10 mouse cellular contexts compared by ENCODE assay signal in the genomic region with DNA sequence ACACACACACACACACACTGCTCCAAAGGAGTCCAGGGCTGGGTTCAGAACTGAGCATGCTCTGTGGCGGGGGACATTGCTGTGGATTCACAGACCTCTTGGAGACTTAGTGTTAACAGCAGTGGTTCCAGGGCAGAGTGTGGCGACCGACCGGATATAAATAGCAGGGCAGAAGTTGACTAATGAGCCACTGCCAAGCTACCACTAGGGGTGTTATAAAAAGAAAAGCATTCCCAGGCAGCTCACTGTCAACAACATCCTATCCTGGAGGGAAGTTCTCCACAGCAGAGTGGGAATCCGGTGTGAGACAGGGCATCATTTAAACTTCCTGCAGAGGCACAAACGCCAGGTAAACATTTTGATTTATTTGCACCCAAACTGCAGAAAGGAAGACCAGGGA. TPM values are rescaled to one million over a fixed set of nuclear protein-coding genes. Genes with fewer than 3 reads are reported as not detected.
A peak's percentile ranks its signal among the peaks of the same experiment; 100 is the strongest.
DNase-seq lines count a peak whose midpoint lies in the region; ATAC-seq and TF ChIP-seq lines count a peak whose summit lies in the region.
"Had no signal": no experiment of that assay in that cellular context is flagged by ENCODE, and none has a peak within 500 bp of the region (broad histone marks: within the 10 kb centered on the region; RNA-seq: fewer than 3 reads in every experiment).

No protein-coding gene starts in this region.

- peaks cover 1 to 15% of the 10 kb centered on the region in 2 experiments for H3K4me1 ChIP-seq in CH12.LX (ENCODE audit: control insufficient read depth in 1 of 2, insufficient read depth in 2 of 2)
- peaks cover 38% of the 10 kb centered on the region for H3K4me1 ChIP-seq in heart, embryonic 12.5 days (replicated peaks)

- in situ Hi-C loops in CH12.LX (cut with MboI; ENCODE audit: low pct_ligation_motif_present, low pct_unique_long_range_greater_than_20kb, low sequenced_read_pairs), result no loop called here

- ATAC-seq in heart, embryonic 12.5 days (ENCODE audit: insufficient number of reproducible peaks, low FRiP score), result peak; percentile 61; the same call in 1 of the 2 replicates
- ATAC-seq: activated CD4-positive, CD25-positive, alpha-beta regulatory T cell, adult 4 months had no signal

- no peak overlapping the region for H3K4me2 ChIP-seq in CH12.LX (ENCODE audit: insufficient read depth, low read depth, poor library complexity, severe bottlenecking)
- H3K4me2 ChIP-seq in heart, embryonic 12.5 days, result peak overlapping the region; percentile 58

- H3K27me3 ChIP-seq in CH12.LX (replicated peaks), result peaks cover 15% of the 10 kb centered on the region
- peaks cover 2% of the 10 kb centered on the region; the same call in 1 of the 2 replicates for H3K27me3 ChIP-seq in heart, embryonic 12.5 days (replicated peaks)

- WGBS in heart, embryonic 12.5 days, result 17% methylated on average over 6 of the region's 6 CpGs

- H3K79me2 ChIP-seq in CH12.LX (replicated peaks; ENCODE audit: control insufficient read depth, extremely low read depth, insufficient read depth, poor library complexity, severe bottlenecking), result no peaks in the 10 kb centered on the region

- no peaks in the 10 kb centered on the region for H3K36me3 ChIP-seq in CH12.LX (replicated peaks in 1 of 2; ENCODE audit: control insufficient read depth in 1 of 2, insufficient read depth in 1 of 2, low read length in 1 of 2)
- no peaks in the 10 kb centered on the region for H3K36me3 ChIP-seq in heart, embryonic 12.5 days

- H3K9ac ChIP-seq in CH12.LX (ENCODE audit: insufficient read depth, low read depth), result no peak overlapping the region
- H3K9ac ChIP-seq in heart, embryonic 12.5 days, result no peak overlapping the region

- no peak for TF ChIP-seq EP300 in CH12.LX (IDR thresholded peaks at IDR 0.05; ENCODE audit: low read length)

- H3K4me3 ChIP-seq in CH12.LX (replicated peaks in 1 of 3; ENCODE audit: low read depth in 2 of 3, low read length in 2 of 3, poor library complexity in 1 of 3), result no peak overlapping the region
- peak overlapping the region; percentile 11; the same call in 1 of the 2 replicates for H3K4me3 ChIP-seq in heart, embryonic 12.5 days

- no peak for TF ChIP-seq POLR2A in CH12.LX (IDR thresholded peaks at IDR 0.05; ENCODE audit: low read depth, low read length)

- no peaks in the 10 kb centered on the region for H3K9me3 ChIP-seq in CH12.LX (replicated peaks; ENCODE audit: low read length)
- H3K9me3 ChIP-seq in heart, embryonic 12.5 days (replicated peaks), result no peaks in the 10 kb centered on the region

- peak; percentile 36 for DNase-seq in embryo, embryonic 10 days (ENCODE audit: low spot score)
- no peak for DNase-seq in embryo, embryonic 11 days
- DNase-seq in CH12.LX (ENCODE audit: extremely low read depth), result no peak
- peak; percentile 31 to 62 for DNase-seq in kidney, postnatal 4 days
- no peak for DNase-seq in c-Kit-positive CD71-positive TER-119-positive erythroid progenitor cells, embryonic 14.5 days (ENCODE audit: low spot score)
- no peak for DNase-seq in retina, postnatal 1 day
- DNase-seq in frontal cortex, postnatal 10 days (ENCODE audit: low spot score in 2 of 2), result no peak

- no peak overlapping the region for H3K27ac ChIP-seq in CH12.LX (ENCODE audit: insufficient read depth, low read depth)
- peak overlapping the region; percentile 80 for H3K27ac ChIP-seq in heart, embryonic 12.5 days (ENCODE audit: poor library complexity, severe bottlenecking)

- dilution Hi-C loops in CH12.LX (cut with MboI; ENCODE audit: extremely low pct_ligation_motif_present, extremely low pct_unique_long_range_greater_than_20kb, low sequenced_read_pairs), result no loop called here

- TF ChIP-seq CTCF in CH12.LX (conservative IDR thresholded peaks at IDR 0.05 in 1 of 2, IDR thresholded peaks at IDR 0.05 in 1 of 2; ENCODE audit: low read depth in 2 of 2, low read length in 2 of 2), result 0 out of 4 replicates have a peak, but pooled peaks of 1 of the 2 experiments have one; percentile 16

- TF ChIP-seq RAD21 in CH12.LX (IDR thresholded peaks at IDR 0.05; ENCODE audit: low read depth, low read length), result no peak

TF ChIP-seq in CH12.LX, 34 proteins besides CTCF, POLR2A, EP300 and RAD21:
- TF ChIP-seq SMC3 (IDR thresholded peaks at IDR 0.05; ENCODE audit: low read depth, low read length) (no peak), PAX5 (IDR thresholded peaks at IDR 0.05; ENCODE audit: low read length) (no peak), JUND (conservative IDR thresholded peaks at IDR 0.05; ENCODE audit: low read depth, low read length) (no peak), HCFC1 (IDR thresholded peaks at IDR 0.05; ENCODE audit: low read depth, low read length) (no peak), E2F4 (IDR thresholded peaks at IDR 0.05; ENCODE audit: insufficient replicate concordance, low read depth, low read length) (no peak), MAFK (IDR thresholded peaks at IDR 0.05; ENCODE audit: insufficient replicate concordance, low read length) (no peak), NRF1 (IDR thresholded peaks at IDR 0.05; ENCODE audit: low read depth, low read length) (0 out of 2 replicates have a peak, but pooled peaks have one; percentile 18)

RNA-seq across cellular contexts. Expression of a gene that starts 38.0 kb away (rescaled TPM):
- total RNA-seq in CH12.LX (2012; rRNA removed), result 0.30 and 0.55 TPM in 2 replicates
- 1.8 and 2.6 TPM in 2 replicates for total RNA-seq in CH12.LX (2014; rRNA removed)
- 4.9 and 5.1 TPM in 2 replicates for polyA plus RNA-seq in CH12.LX (2012; ENCODE audit: insufficient read length, low read depth)
- polyA plus RNA-seq in heart, embryonic 12.5 days (2016; fragmentation: Nextera tagmentation; extraction: Ambion mirVana), result 0.30 and 0.52 TPM in 2 replicates

RNA-seq across cellular contexts. Expression of a gene that starts 48.4 kb away (rescaled TPM):
- total RNA-seq in CH12.LX (2012; rRNA removed), result 41.9 and 43.7 TPM in 2 replicates
- total RNA-seq in CH12.LX (2014; rRNA removed), result 90.5 and 101 TPM in 2 replicates
- polyA plus RNA-seq in CH12.LX (2012; ENCODE audit: insufficient read length, low read depth), result 66.4 and 72.5 TPM in 2 replicates
- polyA plus RNA-seq in heart, embryonic 12.5 days (2016; fragmentation: Nextera tagmentation; extraction: Ambion mirVana), result 42.6 and 44.6 TPM in 2 replicates

RNA-seq across cellular contexts. Expression of a gene that starts 55.0 kb away (rescaled TPM):
- 0.25 and 0.34 TPM in 2 replicates for total RNA-seq in CH12.LX (2012; rRNA removed)
- total RNA-seq in CH12.LX (2014; rRNA removed), result not detected in 2 replicates
- polyA plus RNA-seq in CH12.LX (2012; ENCODE audit: insufficient read length, low read depth), result not detected in 2 replicates
- 37.5 and 41.5 TPM in 2 replicates for polyA plus RNA-seq in heart, embryonic 12.5 days (2016; fragmentation: Nextera tagmentation; extraction: Ambion mirVana)

RNA-seq across cellular contexts. Expression of a gene that starts 58.8 kb away (rescaled TPM):
- total RNA-seq in CH12.LX (2012; rRNA removed) (not detected in 2 replicates), CH12.LX (2014; rRNA removed) (not detected in 2 replicates)
- not detected in 2 replicates for polyA plus RNA-seq in CH12.LX (2012; ENCODE audit: insufficient read length, low read depth)
- polyA plus RNA-seq in heart, embryonic 12.5 days (2016; fragmentation: Nextera tagmentation; extraction: Ambion mirVana), result not detected in 2 replicates
- total RNA-seq: left cerebral cortex, adult 18-20 months had no signal

Comparison
In these comparisons a context has a peak if more than half of its experiments do, and no peak if none do; other contexts are left out.
1. DNase-seq: peak in embryo, embryonic 10 days (single experiment) and kidney, postnatal 4 days (2 of 2); none in embryo, embryonic 11 days (single experiment), CH12.LX (single experiment), c-Kit-positive CD71-positive TER-119-positive erythroid progenitor cells, embryonic 14.5 days (single experiment), retina, postnatal 1 day (single experiment) and frontal cortex, postnatal 10 days (0 of 2).
2. RNA of a gene that starts 55.0 kb away (polyA plus RNA-seq): 37.5 to 41.5 TPM in heart, embryonic 12.5 days; not detected in CH12.LX; every median in the first group is over 10 times any median in the second.